Mouse (Mus musculus): ENCODE measurements at regions not wholly inside any gene's neighbourhood (a gene's known extent, or its start where the extent isn't known, plus 50 kb on each side); places are given as distances from the start of the nearest gene placed in this dataset.

DNA sequence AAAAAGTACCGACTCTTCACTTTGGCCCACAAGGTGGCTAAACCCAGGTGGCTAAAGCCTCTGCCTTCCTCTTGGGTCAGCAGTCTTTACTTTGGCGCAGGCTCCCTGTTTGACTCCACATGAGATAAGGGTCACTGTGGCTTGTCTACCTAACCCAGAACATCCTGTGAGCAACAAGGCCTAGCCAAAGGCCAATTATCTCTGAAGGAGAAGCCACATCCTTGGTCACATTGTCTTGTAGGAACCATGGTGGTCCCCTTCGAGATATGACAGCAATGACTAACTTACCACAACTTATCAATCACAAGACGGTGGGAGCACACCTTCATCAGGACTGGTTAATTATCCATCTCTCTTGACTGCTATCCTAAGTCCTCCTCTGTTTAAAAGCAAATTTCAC, 73.3 kb upstream of the Pja1 start:
- Histone ChIP-seq H3K27me3 (replicated peaks) (peaks cover 20% of the 10 kb centered on the region), H3K9me3 (replicated peaks) (no peaks in the 10 kb centered on the region), H3K27ac (ENCODE audit: poor library complexity, severe bottlenecking) (no peak overlapping the region), H3K9ac (no peak overlapping the region), H3K4me3 (no peak overlapping the region), H3K4me2 (no peak overlapping the region), H3K36me3 (no peaks in the 10 kb centered on the region), H3K4me1 (replicated peaks) (peaks cover 5% of the 10 kb centered on the region)
- ATAC-seq (ENCODE audit: insufficient number of reproducible peaks, low FRiP score), result no peak
- WGBS, result 59% methylated on average over 4 of the region's 4 CpGs

DNA sequence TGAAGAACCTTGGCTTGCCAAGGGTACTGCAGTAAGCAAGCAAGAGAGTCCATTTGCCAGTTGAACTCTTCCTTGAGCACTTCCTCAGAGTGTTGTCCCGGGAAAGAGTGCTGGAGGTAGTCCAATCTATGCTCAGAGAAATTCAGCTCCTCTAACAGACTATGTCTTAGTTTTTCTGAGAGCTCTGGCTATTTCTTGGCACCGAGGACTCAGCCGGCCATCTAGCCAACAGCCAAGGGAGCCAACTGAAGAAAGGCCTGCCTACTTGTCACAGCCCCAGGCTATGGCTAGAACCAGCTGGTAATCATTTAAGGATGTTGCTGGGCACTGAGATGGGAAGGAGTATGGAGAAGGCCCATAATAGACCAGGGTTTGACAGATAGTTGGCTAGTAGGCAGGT, 70.8 kb upstream of the Pja1 start:
- no peaks in the 10 kb centered on the region for H3K9me3 ChIP-seq (replicated peaks)

DNA sequence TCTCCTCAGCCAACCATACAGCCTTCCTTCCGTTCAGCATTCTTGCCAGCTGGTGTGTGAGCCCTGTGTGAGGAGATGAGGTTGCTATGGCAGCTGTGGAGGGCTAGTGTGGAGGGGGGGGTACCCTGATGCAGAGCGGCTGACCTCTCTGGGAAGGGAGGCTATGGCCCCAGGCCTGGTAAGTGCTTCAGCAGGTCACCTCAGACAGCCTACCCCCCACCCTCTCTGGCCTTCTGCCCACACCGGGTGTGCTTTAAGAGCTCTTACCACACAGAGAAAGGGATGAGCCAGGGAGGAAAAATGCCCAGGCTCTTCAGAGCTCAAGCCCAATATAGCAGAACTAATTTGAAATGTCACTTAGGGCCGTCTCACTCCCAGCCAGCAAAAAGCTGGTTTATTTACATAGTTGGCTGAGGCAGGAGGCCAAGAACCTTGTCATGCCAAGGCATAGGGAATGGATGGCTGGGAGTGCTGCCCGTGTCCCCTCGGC, 69.1 kb upstream of the Pja1 start:
- Histone ChIP-seq H3K4me2 (no peak overlapping the region), H3K27me3 (replicated peaks) (peaks cover 27% of the 10 kb centered on the region), H3K36me3 (no peaks in the 10 kb centered on the region), H3K9me3 (replicated peaks) (no peaks in the 10 kb centered on the region), H3K4me1 (replicated peaks) (peaks cover 4% of the 10 kb centered on the region; the same call in 1 of the 2 replicates), H3K4me3 (no peak overlapping the region), H3K9ac (no peak overlapping the region), H3K27ac (ENCODE audit: poor library complexity, severe bottlenecking) (no peak overlapping the region)
- 0 out of 2 replicates have a peak, but pooled peaks have one; percentile 51 for ATAC-seq (ENCODE audit: insufficient number of reproducible peaks, low FRiP score)
- 67% methylated on average over 6 of the region's 6 CpGs for WGBS

More for the DNA sequence above, 70.8 kb upstream of the Pja1 start:
- WGBS, result 84% methylated on average over 3 of the region's 3 CpGs
- H3K4me3 ChIP-seq, result no peak overlapping the region
- peaks cover 4% of the 10 kb centered on the region; the same call in 1 of the 2 replicates for H3K4me1 ChIP-seq (replicated peaks)
- no peaks in the 10 kb centered on the region for H3K36me3 ChIP-seq
- no peak for ATAC-seq (ENCODE audit: insufficient number of reproducible peaks, low FRiP score)
- no peak overlapping the region for H3K4me2 ChIP-seq
- H3K9ac ChIP-seq, result no peak overlapping the region
- H3K27me3 ChIP-seq (replicated peaks), result peaks cover 20% of the 10 kb centered on the region
- no peak overlapping the region for H3K27ac ChIP-seq (ENCODE audit: poor library complexity, severe bottlenecking)

DNA sequence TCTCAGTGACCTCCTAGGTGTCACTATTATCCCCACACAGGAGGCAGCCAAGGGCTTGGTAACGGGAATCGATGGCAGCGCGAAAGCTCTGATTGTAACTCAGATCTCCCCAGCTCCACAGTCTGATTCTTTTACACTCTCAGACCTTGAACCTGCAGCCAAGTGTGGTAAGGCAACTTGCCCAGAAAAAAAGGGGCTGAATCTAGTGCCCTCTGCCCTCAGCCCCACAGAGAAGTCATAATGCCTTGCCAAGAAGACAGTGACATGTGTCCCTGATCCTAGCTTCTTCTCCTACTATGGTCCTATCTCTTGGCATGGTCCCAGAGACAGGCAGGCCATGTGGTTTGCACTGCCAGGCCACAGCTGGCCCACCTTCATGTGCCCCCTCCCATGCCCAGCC, 68.6 kb upstream of the Pja1 start:
- WGBS, result 91% methylated on average over 4 of the region's 4 CpGs
- no peak overlapping the region for H3K4me3 ChIP-seq
- ATAC-seq (ENCODE audit: insufficient number of reproducible peaks, low FRiP score), result no peak
- H3K27me3 ChIP-seq (replicated peaks), result peaks cover 32% of the 10 kb centered on the region
- no peak overlapping the region for H3K27ac ChIP-seq (ENCODE audit: poor library complexity, severe bottlenecking)
- H3K4me1 ChIP-seq (replicated peaks), result peaks cover 4% of the 10 kb centered on the region; the same call in 1 of the 2 replicates
- no peaks in the 10 kb centered on the region for H3K9me3 ChIP-seq (replicated peaks)
- H3K36me3 ChIP-seq, result no peaks in the 10 kb centered on the region
- no peak overlapping the region for H3K9ac ChIP-seq
- no peak overlapping the region for H3K4me2 ChIP-seq

DNA sequence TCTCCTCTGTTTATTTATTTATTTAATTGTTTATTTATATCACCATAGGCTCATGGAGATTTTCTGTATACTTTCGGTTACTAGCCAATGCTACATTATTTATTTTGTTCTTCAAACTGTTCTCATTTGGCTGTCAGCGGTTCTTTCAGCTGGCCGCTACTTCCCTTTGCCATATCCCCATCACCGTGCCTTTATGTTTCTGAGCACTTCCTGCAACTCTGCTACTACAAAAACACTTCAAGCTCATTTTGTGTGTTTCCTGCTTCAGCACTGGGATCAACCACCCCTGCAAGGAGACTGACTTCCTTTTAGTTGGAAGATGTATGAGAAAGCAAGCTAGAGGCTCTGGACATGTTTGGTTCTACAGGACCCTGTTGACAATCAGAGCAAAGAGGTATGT, 66.7 kb upstream of the Pja1 start:
- no peak overlapping the region for H3K9ac ChIP-seq
- H3K4me3 ChIP-seq, result no peak overlapping the region
- ATAC-seq (ENCODE audit: insufficient number of reproducible peaks, low FRiP score), result no peak
- H3K4me2 ChIP-seq, result no peak overlapping the region
- WGBS, result 66% methylated on average over 4 of the region's 4 CpGs
- no peaks in the 10 kb centered on the region for H3K9me3 ChIP-seq (replicated peaks)
- no peak overlapping the region for H3K27ac ChIP-seq (ENCODE audit: poor library complexity, severe bottlenecking)
- no peaks in the 10 kb centered on the region for H3K36me3 ChIP-seq
- peaks cover 44% of the 10 kb centered on the region for H3K27me3 ChIP-seq (replicated peaks)
- peaks cover 4% of the 10 kb centered on the region; the same call in 1 of the 2 replicates for H3K4me1 ChIP-seq (replicated peaks)

DNA sequence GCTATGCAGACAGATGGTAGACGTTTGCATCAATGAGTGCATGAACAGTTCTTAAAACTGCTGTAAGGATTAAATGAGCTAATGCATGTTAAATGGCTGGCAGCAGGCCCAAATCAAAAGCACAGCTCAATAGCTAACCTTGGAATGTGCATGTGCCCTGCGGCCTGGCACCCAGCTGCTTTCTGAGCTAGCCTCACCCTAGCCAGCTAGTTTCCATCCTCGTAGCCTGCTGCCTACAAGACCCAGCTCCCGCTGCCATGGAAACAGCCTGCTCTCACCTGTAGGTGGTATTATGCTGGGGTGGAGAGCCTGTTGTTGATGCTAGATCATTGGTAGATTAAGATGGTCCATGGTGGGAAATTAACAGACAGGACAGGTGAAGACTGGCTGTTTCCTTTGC, 63.8 kb upstream of the Pja1 start:
- ATAC-seq (ENCODE audit: insufficient number of reproducible peaks, low FRiP score), result no peak
- H3K4me3 ChIP-seq, result no peak overlapping the region
- H3K36me3 ChIP-seq, result no peaks in the 10 kb centered on the region
- H3K4me1 ChIP-seq (replicated peaks), result peaks cover 2% of the 10 kb centered on the region; the same call in 1 of the 2 replicates
- H3K4me2 ChIP-seq, result no peak overlapping the region
- H3K27me3 ChIP-seq (replicated peaks), result peaks cover 48% of the 10 kb centered on the region
- 77% methylated on average over 4 of the region's 4 CpGs for WGBS
- H3K9me3 ChIP-seq (replicated peaks), result no peaks in the 10 kb centered on the region
- no peak overlapping the region for H3K27ac ChIP-seq (ENCODE audit: poor library complexity, severe bottlenecking)
- no peak overlapping the region for H3K9ac ChIP-seq

DNA sequence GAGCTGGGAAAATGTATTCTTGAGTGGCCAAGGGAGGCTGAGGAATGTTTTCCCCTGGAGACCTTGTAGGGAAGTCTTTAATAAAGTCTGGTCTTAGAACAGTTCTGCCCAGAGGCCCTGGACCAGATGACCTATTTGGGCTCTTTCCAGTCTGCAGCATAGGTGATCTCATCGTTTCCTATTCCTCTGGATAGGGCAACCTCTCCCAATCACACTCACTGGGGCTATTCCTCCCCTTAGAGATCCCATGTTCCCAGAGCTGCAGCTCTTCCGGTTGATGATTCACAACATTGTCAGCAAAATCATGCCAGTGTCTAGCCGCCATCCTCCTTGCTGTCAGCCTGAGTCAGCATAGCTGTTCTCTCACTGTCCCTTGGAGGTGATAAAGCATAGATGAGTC, 60.1 kb upstream of the Pja1 start:
- H3K27ac ChIP-seq (ENCODE audit: poor library complexity, severe bottlenecking), result no peak overlapping the region
- peaks cover 50% of the 10 kb centered on the region for H3K27me3 ChIP-seq (replicated peaks)

DNA sequence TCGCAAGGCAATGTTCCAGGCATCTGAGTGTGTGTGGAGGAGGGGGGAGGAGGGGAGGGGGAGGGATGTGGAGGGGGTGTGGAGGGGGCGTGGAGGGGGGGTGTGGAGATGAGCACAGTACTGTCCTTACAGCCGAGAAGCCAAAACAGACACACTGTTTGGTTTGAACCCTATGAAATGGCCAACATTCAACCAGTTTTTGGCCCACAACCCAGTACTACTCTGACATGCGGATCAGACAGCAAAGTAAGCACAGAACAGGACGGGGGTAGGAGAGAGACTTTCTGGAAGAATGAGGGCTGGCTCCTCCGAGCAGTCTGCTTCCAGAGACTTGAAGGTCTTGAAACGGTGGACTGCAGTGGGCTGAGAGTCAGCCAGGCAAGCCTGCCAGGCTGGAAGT, 59.4 kb upstream of the Pja1 start:
- ATAC-seq (ENCODE audit: insufficient number of reproducible peaks, low FRiP score), result no peak
- H3K27me3 ChIP-seq (replicated peaks), result peaks cover 47% of the 10 kb centered on the region

More for the DNA sequence above, 60.1 kb upstream of the Pja1 start:
- Histone ChIP-seq H3K9me3 (replicated peaks) (no peaks in the 10 kb centered on the region), H3K4me1 (replicated peaks) (no peaks in the 10 kb centered on the region), H3K4me3 (no peak overlapping the region), H3K9ac (no peak overlapping the region), H3K4me2 (no peak overlapping the region), H3K36me3 (no peaks in the 10 kb centered on the region)
- no peak for ATAC-seq (ENCODE audit: insufficient number of reproducible peaks, low FRiP score)
- WGBS, result 53% methylated on average over 3 of the region's 3 CpGs

DNA sequence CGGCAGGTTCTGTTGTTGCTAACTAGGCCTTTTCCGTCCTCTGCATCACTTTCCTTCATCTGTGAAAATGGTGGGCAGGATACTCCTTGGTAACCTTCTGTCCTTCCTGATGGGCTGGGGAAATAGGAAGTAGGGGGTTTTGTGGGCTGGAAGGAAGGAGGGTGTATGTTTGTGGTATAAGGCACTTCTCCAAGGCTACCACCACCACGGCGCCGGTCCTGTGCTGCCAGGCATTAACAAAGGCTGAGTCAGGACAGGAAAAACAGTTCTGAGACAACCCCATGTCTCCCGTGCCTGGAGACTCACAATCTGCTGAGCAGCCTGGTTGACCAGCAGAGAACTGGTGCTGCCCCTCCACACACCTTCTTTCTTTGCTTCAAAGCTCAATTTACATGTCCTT, 52.2 kb upstream of the Pja1 start:
- H3K4me2 ChIP-seq, result no peak overlapping the region
- no peaks in the 10 kb centered on the region for H3K4me1 ChIP-seq (replicated peaks)
- H3K4me3 ChIP-seq, result no peak overlapping the region
- no peaks in the 10 kb centered on the region for H3K36me3 ChIP-seq
- H3K9me3 ChIP-seq (replicated peaks), result no peaks in the 10 kb centered on the region
- no peak overlapping the region for H3K9ac ChIP-seq
- H3K27ac ChIP-seq (ENCODE audit: poor library complexity, severe bottlenecking), result no peak overlapping the region
- ATAC-seq (ENCODE audit: insufficient number of reproducible peaks, low FRiP score), result no peak
- peaks cover 53% of the 10 kb centered on the region for H3K27me3 ChIP-seq (replicated peaks)
- 26% methylated on average over 6 of the region's 6 CpGs for WGBS

More for the DNA sequence above, 59.4 kb upstream of the Pja1 start:
- Histone ChIP-seq H3K4me2 (no peak overlapping the region), H3K4me3 (no peak overlapping the region), H3K9me3 (replicated peaks) (no peaks in the 10 kb centered on the region), H3K27ac (ENCODE audit: poor library complexity, severe bottlenecking) (no peak overlapping the region), H3K4me1 (replicated peaks) (no peaks in the 10 kb centered on the region), H3K36me3 (no peaks in the 10 kb centered on the region), H3K9ac (no peak overlapping the region)
- whole genome bisulfite sequencing, result 64% methylated on average over 6 of the region's 7 CpGs

DNA sequence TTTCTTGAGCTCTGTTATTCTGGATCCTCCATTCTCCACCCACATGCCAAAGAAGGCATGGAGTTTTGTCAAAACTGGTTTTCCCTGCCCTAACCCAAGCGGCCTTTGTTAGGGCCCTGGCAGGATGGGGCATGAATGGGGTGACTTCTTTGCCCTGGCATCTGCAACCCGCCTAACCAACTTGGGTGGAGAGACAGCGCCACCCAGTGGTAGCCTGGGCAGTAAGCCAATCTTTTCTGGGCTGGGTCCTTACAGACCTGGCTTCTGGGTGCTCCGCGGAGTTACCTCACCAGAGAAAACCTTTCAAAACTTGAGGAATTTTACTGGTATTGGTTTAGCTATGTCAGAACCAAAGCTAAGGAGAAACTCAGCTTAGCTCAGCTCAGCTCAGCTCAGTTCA, 51.8 kb upstream of the Pja1 start:
- no peaks in the 10 kb centered on the region for H3K36me3 ChIP-seq
- no peak overlapping the region for H3K4me3 ChIP-seq
- no peak overlapping the region for H3K4me2 ChIP-seq
- H3K9ac ChIP-seq, result no peak overlapping the region
- H3K27me3 ChIP-seq (replicated peaks), result peaks cover 56% of the 10 kb centered on the region
- H3K9me3 ChIP-seq (replicated peaks), result no peaks in the 10 kb centered on the region
- H3K4me1 ChIP-seq (replicated peaks), result no peaks in the 10 kb centered on the region
- no peak overlapping the region for H3K27ac ChIP-seq (ENCODE audit: poor library complexity, severe bottlenecking)
- 18% methylated on average over 5 of the region's 5 CpGs for WGBS
- no peak for ATAC-seq (ENCODE audit: insufficient number of reproducible peaks, low FRiP score)

DNA sequence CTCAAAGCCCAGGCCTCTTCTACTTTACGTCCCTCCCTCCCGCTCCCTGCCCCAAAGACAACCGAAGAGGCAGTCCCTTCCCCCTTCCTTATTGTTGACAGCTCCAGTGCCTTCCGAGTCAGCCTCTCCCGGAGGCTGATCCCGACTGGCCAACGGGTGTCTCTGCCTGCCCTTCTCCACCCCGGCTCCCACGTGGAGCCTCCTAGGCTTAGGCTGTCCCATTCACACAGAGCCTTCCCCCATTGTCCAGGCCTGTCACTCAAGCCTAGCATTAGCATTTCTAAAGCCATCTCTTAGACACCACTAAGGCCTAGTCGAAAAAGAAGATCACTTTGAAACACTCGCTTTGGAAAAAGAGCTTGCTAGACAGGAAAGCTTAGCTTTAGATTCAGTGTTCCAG, 51.2 kb upstream of the Pja1 start:
- Histone ChIP-seq H3K27me3 (replicated peaks) (peaks cover 61% of the 10 kb centered on the region), H3K4me1 (replicated peaks) (no peaks in the 10 kb centered on the region), H3K4me2 (no peak overlapping the region), H3K36me3 (no peaks in the 10 kb centered on the region), H3K9me3 (replicated peaks) (no peaks in the 10 kb centered on the region), H3K27ac (ENCODE audit: poor library complexity, severe bottlenecking) (no peak overlapping the region), H3K9ac (no peak overlapping the region), H3K4me3 (no peak overlapping the region)
- WGBS, result 44% methylated on average over 11 of the region's 11 CpGs
- ATAC-seq (ENCODE audit: insufficient number of reproducible peaks, low FRiP score), result no peak

DNA sequence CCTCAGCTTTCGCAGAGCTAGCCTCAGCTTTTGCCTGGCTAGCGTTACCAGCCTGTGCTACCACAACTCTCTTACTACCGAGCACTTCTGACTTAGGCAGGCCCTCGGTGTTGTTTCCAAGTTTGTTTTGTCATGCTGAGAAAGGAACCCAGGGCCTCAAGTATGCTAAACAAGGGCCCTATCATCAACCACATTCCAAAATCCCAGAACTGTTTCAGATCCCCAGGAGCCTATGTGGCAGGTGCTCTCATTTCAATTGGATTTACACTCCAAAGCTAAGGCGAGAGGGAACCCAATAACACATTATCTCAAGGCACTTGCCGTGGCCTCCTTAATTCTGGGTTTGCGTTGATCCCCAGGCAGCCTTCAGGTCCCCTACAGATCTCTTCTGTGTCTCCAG, 50.8 kb upstream of the Pja1 start:
- H3K27me3 ChIP-seq (replicated peaks), result peaks cover 65% of the 10 kb centered on the region
- no peak overlapping the region for H3K4me3 ChIP-seq
- H3K36me3 ChIP-seq, result no peaks in the 10 kb centered on the region
- H3K4me2 ChIP-seq, result no peak overlapping the region
- H3K4me1 ChIP-seq (replicated peaks), result no peaks in the 10 kb centered on the region
- no peaks in the 10 kb centered on the region for H3K9me3 ChIP-seq (replicated peaks)
- no peak for ATAC-seq (ENCODE audit: insufficient number of reproducible peaks, low FRiP score)
- H3K27ac ChIP-seq (ENCODE audit: poor library complexity, severe bottlenecking), result no peak overlapping the region
- 60% methylated on average over 7 of the region's 7 CpGs for WGBS
- no peak overlapping the region for H3K9ac ChIP-seq

Data from heart, embryonic 12.5 days (tissue).